Mouse (Mus musculus) limb, embryonic 12.5 days (tissue): Measurements from ENCODE around the gene Pold3. TPM values are rescaled to one million over a fixed set of nuclear protein-coding genes. Genes with fewer than 3 reads are reported as not detected.

ENCODE experiments used
- polyA plus RNA-seq: library from polyadenylated mRNA; unstranded; fragments of >200 nt; fragmentation: Nextera tagmentation; extraction: Ambion mirVana; gene quantifications from 2 replicates; pipeline ENCODE4 v1.2.1, GENCODE M21; 2016

Pold3 gene
- polyA plus RNA-seq, 1 experiment from 2014 or later: 84.0 TPM

Other genes starting within 250 kb of the Pold3 start
- 7.9 and 8.0 TPM in 2 replicates for gene Rnf169, start 141.1 kb downstream of the Pold3 start, polyA plus RNA-seq
- gene Chrdl2, start 115.4 kb downstream of the Pold3 start, polyA plus RNA-seq: 2.6 and 3.6 TPM in 2 replicates
- gene Lipt2, start 37.7 kb upstream of the Pold3 start, polyA plus RNA-seq: 26.2 and 26.9 TPM in 2 replicates
- 17.1 and 22.3 TPM in 2 replicates for gene Kcne3, start 54.9 kb upstream of the Pold3 start, polyA plus RNA-seq
- gene Pgm2l1, start 105.8 kb upstream of the Pold3 start, polyA plus RNA-seq: 3.8 and 4.2 TPM in 2 replicates
- 6.7 and 11.1 TPM in 2 replicates for gene P4ha3, start 164.0 kb upstream of the Pold3 start, polyA plus RNA-seq